Mouse (Mus musculus) spleen, adult 2 months (tissue): Measurements from ENCODE around the gene D430041D05Rik. TPM values are rescaled to one million over a fixed set of nuclear protein-coding genes. Genes with fewer than 3 reads are reported as not detected.
A peak's percentile ranks its signal among the peaks of the same experiment; 100 is the strongest.

ENCODE experiments used
- DNase-seq, 2 experiments: peaks; one replicate each; pipeline versions ENCODE4 v3.0.0 to v3.0.0-alpha.2; 2012 to 2021; ENCODE audit warnings: low spot score in 2 of 2, low read depth in 1 of 2
- H3K27ac ChIP-seq: fragments of 200-500 bp; 2 replicates; pipeline ENCODE4 v1.5.1; 2012; ENCODE audit warnings: low read length, inconsistent platforms; ENCODE audit not compliant: insufficient read depth
- H3K27me3 ChIP-seq: fragments of 200-500 bp; 2 replicates; pipeline ENCODE4 v1.6.1; 2012; ENCODE audit warnings: mild to moderate bottlenecking, moderate library complexity, low read length, inconsistent platforms; ENCODE audit not compliant: control insufficient read depth, insufficient read depth
- H3K36me3 ChIP-seq: fragments of 200-500 bp; 2 replicates; pipeline ENCODE4 v1.6.1; 2012; ENCODE audit warnings: mild to moderate bottlenecking, low read length, inconsistent platforms; ENCODE audit not compliant: control insufficient read depth, insufficient read depth
- H3K4me1 ChIP-seq: fragments of 200-500 bp; 2 replicates; pipeline ENCODE4 v1.6.1; 2011; ENCODE audit warnings: inconsistent platforms; ENCODE audit not compliant: control insufficient read depth, insufficient read depth, insufficient read length
- H3K4me3 ChIP-seq: fragments of 200-500 bp; 2 replicates; pipeline ENCODE4 v1.5.1; 2011; ENCODE audit warnings: mild to moderate bottlenecking, inconsistent platforms; ENCODE audit not compliant: insufficient read depth, insufficient read length; ENCODE audit errors: extremely low read depth
- CTCF ChIP-seq: fragments of 200-500 bp; IDR thresholded peaks from 2 replicates; pipeline ENCODE4 v1.5.1; 2011; ENCODE audit warnings: mild to moderate bottlenecking, inconsistent platforms; ENCODE audit not compliant: insufficient read depth, insufficient read length, insufficient replicate concordance; ENCODE audit errors: extremely low read depth
- POLR2A ChIP-seq: fragments of 200-500 bp; IDR thresholded peaks from 2 replicates; pipeline ENCODE4 v1.6.1; 2011; ENCODE audit warnings: low read depth, low read length, inconsistent platforms
- WGBS: fragments of 180-500 bp; shearing (Covaris S2); methylation state at CpG from one replicate; pipeline ENCODE4 v1.1.7; 2018; 5-methylcytosine and 5-hydroxymethylcytosine counted together
- polyA plus RNA-seq: library from polyadenylated mRNA; depleted of rRNA; stranded (reverse); fragments of >200 nt; gene quantifications from 2 replicates; pipeline ENCODE4 v1.2.3, GENCODE M21; 2012

The D430041D05Rik gene
- polyA plus RNA-seq, 1 experiment: 0.01 TPM

DNA sequence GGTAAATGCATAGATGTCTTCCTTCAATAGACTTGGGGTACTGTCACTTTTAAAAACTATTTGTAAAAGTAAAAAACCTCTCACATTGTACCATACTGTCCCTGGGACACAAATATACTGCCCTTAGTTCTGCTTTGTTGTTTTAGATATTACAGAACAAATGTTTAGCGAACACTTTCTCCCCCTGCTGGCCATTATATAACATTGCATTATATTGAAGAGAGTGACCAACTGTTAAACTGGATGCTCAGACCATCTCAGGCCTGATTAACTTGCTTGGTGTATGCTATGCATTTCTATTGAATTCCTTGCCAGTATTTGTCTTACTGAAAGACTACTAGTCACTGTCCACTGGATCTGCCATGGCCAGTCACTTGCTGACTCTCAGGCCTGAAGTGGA is 11.4 kb upstream of the D430041D05Rik start:
- Histone ChIP-seq H3K36me3 (no peaks in the 10 kb centered on the region; the same call in 1 of the 2 replicates), H3K27ac (no peak overlapping the region), H3K4me1 (no peaks in the 10 kb centered on the region), H3K4me3 (no peak overlapping the region), H3K27me3 (no peaks in the 10 kb centered on the region)
- TF ChIP-seq POLR2A (no peak), CTCF (no peak)
- peak in 1 of 2 experiments; percentile 2 for DNase-seq
- 20% methylated on average over 1 of the region's 1 CpGs for WGBS

DNA sequence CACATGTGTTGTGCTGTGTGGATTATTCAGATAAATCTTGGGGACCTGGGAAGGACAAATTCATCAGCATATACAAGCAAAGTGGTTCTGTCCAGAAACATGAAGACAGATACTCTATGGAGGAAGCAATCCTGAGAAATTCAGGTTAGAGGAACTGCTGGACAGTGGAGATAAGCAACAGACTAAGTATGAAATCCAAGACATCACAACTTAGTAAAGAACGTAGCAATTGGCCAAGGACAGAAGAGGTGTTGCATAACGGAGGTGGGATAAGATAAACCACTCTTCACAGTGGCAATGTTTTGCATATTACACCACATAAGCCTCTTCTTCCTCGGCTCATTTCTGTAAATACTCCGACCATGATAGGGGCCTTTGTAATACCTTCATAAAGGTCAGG is 10.0 kb upstream of the D430041D05Rik start:
- Histone ChIP-seq H3K27ac (no peak overlapping the region), H3K4me3 (no peak overlapping the region), H3K27me3 (no peaks in the 10 kb centered on the region), H3K4me1 (no peaks in the 10 kb centered on the region), H3K36me3 (no peaks in the 10 kb centered on the region; the same call in 1 of the 2 replicates)
- no peak for TF ChIP-seq CTCF
- TF ChIP-seq POLR2A: no peak
- no peak for DNase-seq
- 66% methylated on average over 4 of the region's 4 CpGs for WGBS

DNA sequence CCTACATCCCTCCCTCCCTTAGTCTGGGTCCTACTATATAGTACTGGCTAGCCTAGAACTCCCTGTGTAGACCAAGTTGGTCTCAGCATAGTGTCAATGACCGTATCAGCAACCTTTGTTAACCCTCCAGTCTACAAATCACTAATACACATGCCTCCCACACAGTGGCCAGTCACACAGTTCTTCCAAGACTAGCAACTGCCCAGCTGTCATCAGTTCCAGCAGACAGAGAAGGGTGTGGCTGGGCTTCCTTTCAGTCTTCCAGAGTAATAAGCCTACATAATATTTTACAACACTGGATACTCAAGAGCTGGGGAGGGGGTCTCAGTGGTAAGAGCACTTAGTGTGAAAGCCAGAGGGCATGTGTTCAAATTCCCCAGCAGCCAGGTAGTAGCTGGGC is 9.2 kb upstream of the D430041D05Rik start:
- no peak for DNase-seq
- no peak overlapping the region for H3K27ac ChIP-seq
- no peak overlapping the region for H3K4me3 ChIP-seq
- TF ChIP-seq CTCF: no peak
- no peak for TF ChIP-seq POLR2A
- no peaks in the 10 kb centered on the region for H3K4me1 ChIP-seq
- WGBS: 85% methylated on average over 1 of the region's 1 CpGs
- no peaks in the 10 kb centered on the region; the same call in 1 of the 2 replicates for H3K36me3 ChIP-seq
- H3K27me3 ChIP-seq: no peaks in the 10 kb centered on the region

DNA sequence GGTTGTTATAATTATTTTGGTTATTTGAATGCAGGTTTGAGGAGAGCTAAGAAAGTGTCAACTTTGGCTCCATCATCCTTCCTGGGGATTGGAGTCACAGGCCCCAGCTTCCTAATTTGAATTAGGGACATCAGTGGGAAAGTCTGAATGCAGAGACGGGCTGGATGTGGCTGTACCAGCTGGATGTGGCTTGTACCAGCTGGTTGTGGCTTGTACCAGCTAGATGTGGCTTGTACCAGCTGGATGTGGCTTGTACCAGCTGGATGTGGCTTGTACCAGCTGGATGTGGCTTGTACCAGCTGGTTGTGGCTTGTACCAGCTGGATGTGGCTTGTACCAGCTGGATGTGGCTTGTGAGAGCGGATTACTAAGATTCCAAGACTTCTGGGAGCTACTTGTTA is 8.6 kb upstream of the D430041D05Rik start:
- no peak for TF ChIP-seq CTCF
- TF ChIP-seq POLR2A: no peak
- Histone ChIP-seq H3K36me3 (no peaks in the 10 kb centered on the region), H3K27ac (no peak overlapping the region), H3K4me1 (no peaks in the 10 kb centered on the region), H3K27me3 (no peaks in the 10 kb centered on the region), H3K4me3 (no peak overlapping the region)
- WGBS: 16% methylated on average over 2 of the region's 2 CpGs
- no peak for DNase-seq

DNA sequence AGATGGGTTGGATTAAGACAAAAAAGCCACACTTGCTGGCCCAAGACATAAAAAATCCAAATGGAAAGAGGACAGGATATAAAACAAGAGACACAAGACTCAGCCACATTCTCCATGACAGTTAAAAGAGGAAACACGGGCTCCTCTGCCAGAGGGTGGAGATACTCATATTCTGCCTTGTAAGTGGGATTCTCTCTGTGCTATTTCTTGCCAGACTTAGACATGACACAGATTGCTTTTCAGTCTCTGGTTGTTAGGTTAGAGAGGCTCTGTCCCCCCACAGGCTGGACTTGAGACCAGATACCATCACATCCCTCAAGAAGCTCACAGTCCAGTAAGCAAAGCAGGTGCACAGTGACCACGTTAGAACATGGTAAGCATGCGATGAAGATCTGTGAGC is 2.2 kb upstream of the D430041D05Rik start:
- Histone ChIP-seq H3K27me3 (peaks cover 13% of the 10 kb centered on the region), H3K4me3 (no peak overlapping the region), H3K4me1 (peaks cover 9% of the 10 kb centered on the region; the same call in 1 of the 2 replicates), H3K36me3 (no peaks in the 10 kb centered on the region), H3K27ac (no peak overlapping the region)
- WGBS: 72% methylated on average over 3 of the region's 3 CpGs
- TF ChIP-seq POLR2A (no peak), CTCF (no peak)
- DNase-seq: no peak

DNA sequence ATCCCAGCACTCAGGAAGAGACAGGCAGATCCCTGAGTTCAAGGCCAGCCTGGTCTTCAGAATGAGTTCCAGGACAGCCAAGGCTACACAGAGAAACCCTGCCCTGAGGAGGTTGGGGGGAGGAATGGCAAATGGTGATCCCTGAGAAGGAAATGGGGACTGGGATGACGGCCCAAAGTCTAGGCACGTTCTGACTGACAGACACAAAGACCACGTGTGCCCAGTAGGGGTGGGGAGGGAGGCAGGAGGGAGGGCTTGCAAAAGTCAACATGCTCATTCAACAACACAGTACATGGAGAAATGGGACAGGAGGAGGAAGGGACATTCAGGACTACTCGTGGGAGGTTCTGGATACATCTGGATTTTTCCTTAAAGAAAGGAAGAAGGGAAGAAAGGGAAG is 1.7 kb upstream of the D430041D05Rik start:
- Histone ChIP-seq H3K36me3 (no peaks in the 10 kb centered on the region), H3K4me3 (no peak overlapping the region), H3K27ac (no peak overlapping the region), H3K4me1 (peaks cover 9% of the 10 kb centered on the region; the same call in 1 of the 2 replicates), H3K27me3 (peaks cover 13% of the 10 kb centered on the region)
- no peak for TF ChIP-seq POLR2A
- no peak for TF ChIP-seq CTCF
- DNase-seq: no peak
- 34% methylated on average over 4 of the region's 4 CpGs for WGBS

DNA sequence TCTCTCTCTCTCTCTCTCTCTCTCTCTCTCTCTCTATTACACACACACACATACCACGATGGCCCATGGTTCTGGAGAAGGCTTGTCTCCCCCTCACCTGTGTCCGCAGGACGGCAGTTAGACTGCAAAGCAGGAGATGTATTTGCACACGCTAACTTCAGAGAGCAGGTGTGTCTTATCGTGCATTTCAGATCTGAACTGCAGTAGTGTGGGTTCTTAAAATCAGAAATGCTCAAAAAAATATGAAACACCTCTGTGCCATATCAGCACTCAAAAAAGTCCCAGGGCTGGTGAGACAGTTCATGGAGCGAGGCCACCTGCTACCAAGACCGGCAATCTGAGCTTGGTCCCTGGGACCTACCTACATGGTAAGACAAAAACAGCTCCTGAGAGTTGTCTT is 993 bp upstream of the D430041D05Rik start:
- Histone ChIP-seq H3K4me1 (peaks cover 9% of the 10 kb centered on the region; the same call in 1 of the 2 replicates), H3K36me3 (no peaks in the 10 kb centered on the region), H3K27ac (no peak overlapping the region), H3K27me3 (peaks cover 13% of the 10 kb centered on the region), H3K4me3 (no peak overlapping the region)
- WGBS: 78% methylated on average over 7 of the region's 7 CpGs
- DNase-seq: no peak
- TF ChIP-seq CTCF (no peak), POLR2A (no peak)
